Mouse (Mus musculus): Measurements from ENCODE around the gene Agxt2. TPM values are rescaled to one million over a fixed set of nuclear protein-coding genes. Genes with fewer than 3 reads are reported as not detected.

Gene Agxt2
- polyA plus RNA-seq, 1 experiment from 2014 or later: not detected

GRCm38 (mm10) chr15:10442275-10442674, 83.9 kb downstream of the Agxt2 start:
- no peaks in the 10 kb centered on the region for H3K4me1 ChIP-seq
- no peak overlapping the region for H3K4me3 ChIP-seq
- DNase-seq (ENCODE audit: extremely low spot score, low spot score): no peak
- H3K36me3 ChIP-seq (replicated peaks): peaks cover 66% of the 10 kb centered on the region
- 80% methylated on average over 1 of the region's 1 CpGs for WGBS
- H3K27ac ChIP-seq: no peak overlapping the region
- no peaks in the 10 kb centered on the region for H3K9me3 ChIP-seq
- H3K27me3 ChIP-seq (ENCODE audit: poor library complexity, severe bottlenecking): no peaks in the 10 kb centered on the region

DNA sequence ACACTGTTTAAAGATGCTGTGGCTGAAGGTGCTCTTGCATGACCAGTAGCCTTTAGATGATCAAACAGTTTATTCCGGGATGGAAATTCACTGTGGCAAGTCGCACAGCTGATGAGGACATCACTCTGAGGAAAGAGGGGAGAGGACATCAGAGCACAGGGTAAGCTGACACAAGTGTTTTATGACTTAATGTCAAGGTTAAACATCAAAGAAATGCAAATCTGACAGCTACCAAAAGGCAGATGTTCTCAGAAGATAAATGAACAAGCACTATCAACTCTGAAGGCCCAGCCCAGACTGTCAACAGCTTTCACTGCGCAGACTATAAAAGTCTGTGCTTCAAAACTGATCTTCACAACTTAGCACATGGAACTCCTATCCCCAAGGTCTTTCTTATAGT, 88.8 kb downstream of the Agxt2 start:
- 88% methylated on average over 3 of the region's 3 CpGs for WGBS
- Histone ChIP-seq H3K27me3 (ENCODE audit: poor library complexity, severe bottlenecking) (no peaks in the 10 kb centered on the region), H3K4me3 (no peak overlapping the region), H3K4me1 (no peaks in the 10 kb centered on the region), H3K9me3 (no peaks in the 10 kb centered on the region), H3K36me3 (replicated peaks) (peaks cover 91% of the 10 kb centered on the region), H3K27ac (no peak overlapping the region)
- DNase-seq (ENCODE audit: extremely low spot score, low spot score): no peak

Other genes starting within 250 kb of the Agxt2 start
- 0.07 and 0.30 TPM in 2 replicates for gene Prlr, start 181.3 kb upstream of the Agxt2 start, polyA plus RNA-seq (2016; fragmentation: Nextera tagmentation; extraction: Ambion mirVana)
- gene Gm21973, start 33.2 kb upstream of the Agxt2 start, polyA plus RNA-seq (2016; fragmentation: Nextera tagmentation; extraction: Ambion mirVana): not detected in 2 replicates
- gene Dnajc21, start 112.0 kb downstream of the Agxt2 start, polyA plus RNA-seq (2016; fragmentation: Nextera tagmentation; extraction: Ambion mirVana): 11.3 and 12.2 TPM in 2 replicates
- gene Brix1, start 127.4 kb downstream of the Agxt2 start, polyA plus RNA-seq (2016; fragmentation: Nextera tagmentation; extraction: Ambion mirVana): 131 and 137 TPM in 2 replicates
- 54.2 and 58.2 TPM in 2 replicates for gene Rad1, start 127.5 kb downstream of the Agxt2 start, polyA plus RNA-seq (2016; fragmentation: Nextera tagmentation; extraction: Ambion mirVana)
- not detected in 2 replicates for gene Ttc23l, start 200.1 kb downstream of the Agxt2 start, polyA plus RNA-seq (2016; fragmentation: Nextera tagmentation; extraction: Ambion mirVana)